Comparison of ENCODE assay signal across 20 mouse cellular contexts in the genomic region with DNA sequence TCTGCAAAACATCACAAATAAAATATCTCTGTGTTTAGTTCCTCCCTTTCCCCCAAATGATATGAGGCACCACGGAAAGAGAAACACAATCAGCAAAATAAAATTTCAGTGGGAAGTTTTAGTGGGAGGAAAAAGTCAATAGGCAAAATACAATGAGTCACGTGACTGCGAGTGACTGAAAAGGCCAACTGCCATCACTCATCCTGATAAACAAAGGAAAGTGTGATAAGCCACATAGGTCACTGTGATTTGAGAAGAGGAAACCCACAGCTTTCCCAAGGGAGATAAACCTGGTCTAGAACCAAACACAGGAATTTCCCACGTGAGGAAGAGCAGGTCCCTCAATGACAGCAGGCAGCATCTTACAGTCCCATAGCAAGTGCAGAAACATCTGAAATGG.
DNase-seq lines count a peak whose midpoint lies in the region; TF ChIP-seq lines count a peak whose summit lies in the region.
"Had no signal": no experiment of that assay in that cellular context is flagged by ENCODE, and none has a peak within 500 bp of the region (broad histone marks: within the 10 kb centered on the region; RNA-seq: fewer than 3 reads in every experiment).

No protein-coding gene starts in this region.

- DNase-seq in liver, adult 2 months (ENCODE audit: extremely low read depth, low read depth, low spot score): peak; percentile 9
- DNase-seq in liver: no peak
- DNase-seq in lung, postnatal 36 days: peak; percentile 25
- no peak for DNase-seq in lung, postnatal 10 days
- no peak for DNase-seq in testis, postnatal 14 days (ENCODE audit: low spot score)
- DNase-seq: adrenal gland, adult 8-10 months; adrenal gland, postnatal 14 days; adrenal gland, postnatal 36 days; cerebellum, adult 11-12 months; cerebellum, adult 2 months; cerebellum, adult 9-10 months; cerebellum, postnatal 10 days; cerebellum, postnatal 25 days had no signal

- no peaks in the 10 kb centered on the region for H3K27me3 ChIP-seq in liver, adult 2 months (ENCODE audit: control insufficient read depth, insufficient read depth, low read length)
- no peaks in the 10 kb centered on the region for H3K27me3 ChIP-seq in C2C12 (ENCODE audit: control insufficient read depth, insufficient read depth, insufficient read length)
- H3K27me3 ChIP-seq: CH12.LX; embryonic facial prominence, embryonic 12.5 days; forebrain, embryonic 13.5 days; forebrain, embryonic 15.5 days had no signal

- no peak overlapping the region for H3K27ac ChIP-seq in liver, adult 2 months (replicated peaks; ENCODE audit: insufficient read depth, low read depth, low read length)
- H3K27ac ChIP-seq: embryonic facial prominence, embryonic 10.5 days; embryonic facial prominence, embryonic 12.5 days; forebrain, embryonic 13.5 days; forebrain, embryonic 15.5 days had no signal

- peaks cover 2% of the 10 kb centered on the region for H3K4me1 ChIP-seq in liver, adult 2 months (ENCODE audit: control insufficient read depth, insufficient read depth, low read length)

- no peak overlapping the region for H3K4me3 ChIP-seq in liver, adult 2 months (ENCODE audit: insufficient read depth, low read depth, low read length)
- no peak overlapping the region for H3K4me3 ChIP-seq in C2C12 (ENCODE audit: insufficient read depth, poor library complexity, severe bottlenecking)
- H3K4me3 ChIP-seq: embryonic facial prominence, embryonic 10.5 days; embryonic facial prominence, embryonic 12.5 days; forebrain, embryonic 13.5 days; forebrain, embryonic 15.5 days had no signal

- H3ac ChIP-seq in C2C12 (ENCODE audit: control insufficient read depth, insufficient read length, low read depth): no peak overlapping the region

- no peaks in the 10 kb centered on the region for H3K36me3 ChIP-seq in liver, adult 2 months (ENCODE audit: control insufficient read depth, insufficient read depth, low read length)
- no peaks in the 10 kb centered on the region for H3K36me3 ChIP-seq in C2C12 (ENCODE audit: control insufficient read depth, insufficient read depth)
- H3K36me3 ChIP-seq: embryonic facial prominence, embryonic 10.5 days; embryonic facial prominence, embryonic 12.5 days; forebrain, embryonic 15.5 days; G1E had no signal

- H3K79me2 ChIP-seq in liver, adult 2 months (ENCODE audit: control insufficient read depth, insufficient read depth, low read length): no peaks in the 10 kb centered on the region
- H3K79me2 ChIP-seq in C2C12 (ENCODE audit: control insufficient read depth, insufficient read depth): no peaks in the 10 kb centered on the region

- H3K9ac ChIP-seq in liver, adult 2 months (ENCODE audit: low read depth, low read length): no peak overlapping the region
- H3K9ac ChIP-seq: embryonic facial prominence, embryonic 12.5 days; forebrain, embryonic 13.5 days; forebrain, embryonic 15.5 days had no signal

- no peaks in the 10 kb centered on the region for H3K79me3 ChIP-seq in C2C12 (ENCODE audit: low read depth)

- TF ChIP-seq CTCF in liver, adult 2 months (IDR thresholded peaks at IDR 0.05; ENCODE audit: low read depth, low read length): no peak
- TF ChIP-seq CTCF in C2C12 (IDR thresholded peaks at IDR 0.05; ENCODE audit: control insufficient read depth, insufficient read depth, insufficient read length): no peak

- no peak for TF ChIP-seq POLR2A in liver, adult 2 months (IDR thresholded peaks at IDR 0.05; ENCODE audit: extremely low read depth, insufficient read depth, low read length)

- 37% methylated on average over 4 of the region's 4 CpGs for WGBS in liver, adult 2 months

TF ChIP-seq in C2C12, 6 proteins besides CTCF, POLR2A, EP300 and RAD21:
- TF ChIP-seq USF1 (IDR thresholded peaks at IDR 0.05; ENCODE audit: low read depth): peak; percentile 56
- no peak for TF ChIP-seq CEBPB (IDR thresholded peaks at IDR 0.05; ENCODE audit: low read depth)

Comparison
In these comparisons a context has a peak if more than half of its experiments do, and no peak if none do; other contexts are left out.
1. DNase-seq: peak in liver, adult 2 months (single experiment) and lung, postnatal 36 days (single experiment); none in liver (single experiment), lung, postnatal 10 days (single experiment) and testis, postnatal 14 days (single experiment).